In the genomic region with DNA sequence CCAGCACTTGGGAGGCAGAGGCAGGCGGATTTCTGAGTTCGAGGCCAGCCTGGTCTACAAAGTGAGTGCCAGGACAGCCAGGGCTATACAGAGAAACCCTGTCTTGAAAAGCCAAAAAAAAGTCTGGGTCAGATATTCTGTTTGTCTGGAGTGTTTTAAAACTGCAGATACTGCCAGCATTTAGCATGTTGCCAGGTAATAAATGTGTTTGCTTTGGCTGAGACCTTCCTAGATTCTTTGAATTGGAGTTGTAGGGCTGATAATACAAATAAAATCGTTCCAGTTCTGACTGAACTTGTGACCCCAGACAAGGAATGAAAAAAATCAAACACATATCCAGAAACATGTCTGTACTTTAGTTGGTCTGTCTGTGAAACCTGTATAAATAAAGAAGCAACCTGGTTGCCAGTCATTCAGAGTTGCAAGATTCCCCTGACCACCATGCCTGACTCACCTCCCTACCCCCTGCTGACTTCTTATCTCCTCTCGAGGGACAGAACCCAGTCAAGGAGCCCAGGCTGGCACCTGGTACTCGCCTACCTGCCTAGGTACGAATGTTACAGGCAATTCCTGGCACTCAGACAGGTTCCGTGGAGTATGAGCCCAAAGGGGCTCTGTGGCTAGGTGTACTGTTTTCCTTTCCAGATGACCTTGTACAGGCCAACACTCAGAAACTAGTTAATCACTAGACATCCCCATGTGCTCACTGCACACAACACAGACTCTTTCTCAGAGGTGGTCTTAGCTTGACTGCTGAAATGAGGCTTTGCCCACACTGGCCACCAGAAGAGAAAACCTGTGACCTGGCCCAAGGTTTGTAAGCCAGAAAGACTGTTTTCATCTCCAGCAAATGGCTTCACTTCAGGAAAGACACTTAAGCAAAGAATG, we compare ENCODE assay signal across 16 mouse cellular contexts. TPM values are rescaled to one million over a fixed set of nuclear protein-coding genes. Genes with fewer than 3 reads are reported as not detected.
DNase-seq lines count a peak whose midpoint lies in the region; ATAC-seq and TF ChIP-seq lines count a peak whose summit lies in the region.
"Had no signal": no experiment of that assay in that cellular context is flagged by ENCODE, and none has a peak within 500 bp of the region (broad histone marks: within the 10 kb centered on the region; RNA-seq: fewer than 3 reads in every experiment).

No protein-coding gene starts in this region.

- no peaks in the 10 kb centered on the region for H3K79me2 ChIP-seq in liver, adult 2 months (ENCODE audit: control insufficient read depth, insufficient read depth, low read length)

- H3K9ac ChIP-seq in heart, embryonic 14.5 days (ENCODE audit: low read length): no peak overlapping the region
- no peak overlapping the region for H3K9ac ChIP-seq in heart, embryonic 11.5 days (ENCODE audit: low read depth, low read length)
- no peak overlapping the region for H3K9ac ChIP-seq in liver, adult 2 months (ENCODE audit: low read depth, low read length)
- no peak overlapping the region for H3K9ac ChIP-seq in liver, embryonic 12.5 days
- no peak overlapping the region for H3K9ac ChIP-seq in forebrain, embryonic 14.5 days (ENCODE audit: low read length)
- H3K9ac ChIP-seq: forebrain, postnatal 0 days; liver, embryonic 13.5 days; neural tube, embryonic 15.5 days had no signal

- H3K4me2 ChIP-seq in heart, embryonic 14.5 days (ENCODE audit: low read length): no peak overlapping the region
- no peak overlapping the region for H3K4me2 ChIP-seq in heart, embryonic 11.5 days
- H3K4me2 ChIP-seq in liver, embryonic 12.5 days: no peak overlapping the region
- no peak overlapping the region for H3K4me2 ChIP-seq in forebrain, embryonic 14.5 days (ENCODE audit: low read length)
- H3K4me2 ChIP-seq: liver, embryonic 13.5 days; neural tube, embryonic 15.5 days had no signal

- no peak for ATAC-seq in heart, embryonic 14.5 days (ENCODE audit: insufficient number of reproducible peaks, insufficient read depth, low FRiP score, low read depth)
- ATAC-seq in heart, embryonic 11.5 days (replicated peaks; ENCODE audit: insufficient number of reproducible peaks, low FRiP score, low TSS enrichment): no peak
- ATAC-seq in liver, embryonic 12.5 days: no peak
- no peak for ATAC-seq in frontal cortex, adult (ENCODE audit: low TSS enrichment)
- ATAC-seq in forebrain, embryonic 14.5 days: no peak
- ATAC-seq: forebrain, postnatal 0 days had no signal

- no peak for TF ChIP-seq POLR2A in liver, adult 2 months (IDR thresholded peaks at IDR 0.05; ENCODE audit: extremely low read depth, insufficient read depth, low read length)

- DNase-seq in liver, adult 2 months (ENCODE audit: extremely low read depth, low read depth, low spot score): peak; percentile 91
- peak; percentile 30 for DNase-seq in lung, postnatal 10 days
- no peak for DNase-seq in forebrain, embryonic 14.5 days (ENCODE audit: low spot score)
- DNase-seq in right cerebral cortex, postnatal 25 days: no peak
- DNase-seq: adrenal gland, adult 8-10 months; cerebellum, adult 8-10 months; forebrain, postnatal 0 days; gastrocnemius, postnatal 10 days; liver, embryonic 13.5 days; thymus, postnatal 25 days had no signal

- H3K4me1 ChIP-seq in heart, embryonic 14.5 days (ENCODE audit: control insufficient read depth in 2 of 2, insufficient read depth in 2 of 2, low read length in 2 of 2): peaks cover 13 to 20% of the 10 kb centered on the region in 2 experiments
- 0 out of 2 replicates have a peak, but pooled peaks cover 10% of the 10 kb centered on the region for H3K4me1 ChIP-seq in heart, embryonic 11.5 days (ENCODE audit: control insufficient read depth, insufficient read depth, low read length)
- no peaks in the 10 kb centered on the region for H3K4me1 ChIP-seq in liver, adult 2 months (ENCODE audit: control insufficient read depth, insufficient read depth, low read length)
- H3K4me1 ChIP-seq in liver, embryonic 12.5 days: no peaks in the 10 kb centered on the region; the same call in 1 of the 2 replicates
- no peaks in the 10 kb centered on the region for H3K4me1 ChIP-seq in forebrain, embryonic 14.5 days (ENCODE audit: control insufficient read depth, insufficient read depth, low read length)
- H3K4me1 ChIP-seq: liver, embryonic 13.5 days; neural tube, embryonic 15.5 days had no signal

- no peak overlapping the region for H3K4me3 ChIP-seq in heart, embryonic 14.5 days (ENCODE audit: control insufficient read depth in 1 of 2, insufficient read depth in 1 of 2, low read depth in 1 of 2, low read length in 2 of 2)
- H3K4me3 ChIP-seq in heart, embryonic 11.5 days (ENCODE audit: low read depth, low read length): no peak overlapping the region
- H3K4me3 ChIP-seq in liver, adult 2 months (ENCODE audit: insufficient read depth, low read depth, low read length): no peak overlapping the region
- no peak overlapping the region for H3K4me3 ChIP-seq in liver, embryonic 12.5 days
- no peak overlapping the region for H3K4me3 ChIP-seq in forebrain, embryonic 14.5 days (ENCODE audit: low read depth, low read length)
- H3K4me3 ChIP-seq: layer of hippocampus, adult 2 months; liver, embryonic 13.5 days; neural tube, embryonic 15.5 days had no signal

- TF ChIP-seq CTCF in liver, adult 2 months (IDR thresholded peaks at IDR 0.05; ENCODE audit: low read depth, low read length): no peak

- H3K36me3 ChIP-seq in heart, embryonic 14.5 days (ENCODE audit: control insufficient read depth, insufficient read depth, low read length): peaks cover 7% of the 10 kb centered on the region; the same call in 1 of the 2 replicates
- 0 out of 2 replicates have a peak, but pooled peaks cover 2% of the 10 kb centered on the region for H3K36me3 ChIP-seq in heart, embryonic 11.5 days (ENCODE audit: control insufficient read depth, insufficient read depth, low read length)
- H3K36me3 ChIP-seq in liver, adult 2 months (ENCODE audit: control insufficient read depth, insufficient read depth, low read length): no peaks in the 10 kb centered on the region
- H3K36me3 ChIP-seq in liver, embryonic 12.5 days: peaks cover 16% of the 10 kb centered on the region
- H3K36me3 ChIP-seq in forebrain, embryonic 14.5 days (ENCODE audit: control insufficient read depth, insufficient read depth, low read length): peaks cover 11% of the 10 kb centered on the region; the same call in 1 of the 2 replicates

- no peaks in the 10 kb centered on the region for H3K9me3 ChIP-seq in heart, embryonic 14.5 days (ENCODE audit: control insufficient read depth, low read length)
- H3K9me3 ChIP-seq in heart, embryonic 11.5 days (replicated peaks; ENCODE audit: control insufficient read depth, low read length): no peaks in the 10 kb centered on the region
- H3K9me3 ChIP-seq in liver, embryonic 12.5 days (replicated peaks): no peaks in the 10 kb centered on the region
- H3K9me3 ChIP-seq in forebrain, embryonic 14.5 days (replicated peaks; ENCODE audit: control insufficient read depth, low read length): no peaks in the 10 kb centered on the region
- H3K9me3 ChIP-seq: liver, embryonic 13.5 days; neural tube, embryonic 15.5 days had no signal

- H3K27me3 ChIP-seq in heart, embryonic 14.5 days (ENCODE audit: control insufficient read depth, insufficient read depth, low read length): no peaks in the 10 kb centered on the region
- H3K27me3 ChIP-seq in heart, embryonic 11.5 days (ENCODE audit: control insufficient read depth, insufficient read depth, low read length): no peaks in the 10 kb centered on the region
- H3K27me3 ChIP-seq in liver, adult 2 months (ENCODE audit: control insufficient read depth, insufficient read depth, low read length): peaks cover 9% of the 10 kb centered on the region; the same call in 1 of the 2 replicates
- no peaks in the 10 kb centered on the region for H3K27me3 ChIP-seq in liver, embryonic 12.5 days (replicated peaks)
- no peaks in the 10 kb centered on the region for H3K27me3 ChIP-seq in forebrain, embryonic 14.5 days (replicated peaks; ENCODE audit: control insufficient read depth, insufficient read depth, low read length)
- H3K27me3 ChIP-seq: liver, embryonic 13.5 days; neural tube, embryonic 15.5 days had no signal

- H3K27ac ChIP-seq in heart, embryonic 14.5 days (replicated peaks in 1 of 2; ENCODE audit: control insufficient read depth in 1 of 2, insufficient read depth in 1 of 2, low read depth in 2 of 2, low read length in 2 of 2): peak overlapping the region; percentile 35 to 61; a peak in 3 of 4 replicates
- no peak overlapping the region for H3K27ac ChIP-seq in heart, embryonic 11.5 days (ENCODE audit: low read depth, low read length)
- no peak overlapping the region for H3K27ac ChIP-seq in liver, adult 2 months (replicated peaks; ENCODE audit: insufficient read depth, low read depth, low read length)
- H3K27ac ChIP-seq in liver, embryonic 12.5 days: no peak overlapping the region
- H3K27ac ChIP-seq in forebrain, embryonic 14.5 days (ENCODE audit: low read depth, low read length): no peak overlapping the region
- H3K27ac ChIP-seq: layer of hippocampus, adult 2 months; liver, embryonic 13.5 days; neural tube, embryonic 15.5 days had no signal

- WGBS in heart, embryonic 14.5 days: 70% methylated on average over 7 of the region's 7 CpGs
- WGBS in heart, embryonic 11.5 days (ENCODE audit: insufficient replicate concordance): 73% methylated on average over 7 of the region's 7 CpGs
- 35% methylated on average over 7 of the region's 7 CpGs for WGBS in liver, adult 2 months
- WGBS in liver, embryonic 12.5 days (ENCODE audit: insufficient replicate concordance): 63% methylated on average over 7 of the region's 7 CpGs
- WGBS in forebrain, embryonic 14.5 days: 80% methylated on average over 7 of the region's 7 CpGs

RNA-seq across cellular contexts. Expression of a gene that starts 19.4 kb away (rescaled TPM):
- polyA plus RNA-seq in heart, embryonic 14.5 days (2014; fragmentation: Nextera tagmentation; extraction: Ambion mirVana): 113 and 120 TPM in 2 replicates
- 96.8 and 98.6 TPM in 2 replicates for polyA plus RNA-seq in heart, embryonic 11.5 days (2014; fragmentation: Nextera tagmentation; extraction: Ambion mirVana)
- 54.5 and 66.2 TPM in 2 replicates for total RNA-seq in liver, adult 2 months (2014; rRNA removed)
- polyA plus RNA-seq in liver, adult 2 months (2012; rRNA removed): 31.0 and 33.8 TPM in 2 replicates
- 99.0 and 101 TPM in 2 replicates for polyA plus RNA-seq in liver, embryonic 12.5 days (2016; fragmentation: Nextera tagmentation; extraction: Ambion mirVana)
- polyA plus RNA-seq in forebrain, embryonic 14.5 days (2014; fragmentation: Nextera tagmentation; extraction: Ambion mirVana): 95.2 and 120 TPM in 2 replicates

Comparison
In these comparisons a context has a peak if more than half of its experiments do, and no peak if none do; other contexts are left out.
1. H3K27ac ChIP-seq: peak in heart, embryonic 14.5 days (2 of 2); none in heart, embryonic 11.5 days (single experiment), liver, adult 2 months (single experiment), liver, embryonic 12.5 days (single experiment) and forebrain, embryonic 14.5 days (single experiment).
2. DNase-seq: peak in liver, adult 2 months (single experiment) and lung, postnatal 10 days (single experiment); none in forebrain, embryonic 14.5 days (single experiment) and right cerebral cortex, postnatal 25 days (single experiment).